Mouse (Mus musculus): ENCODE data around the gene Klhl34.

Klhl34 gene

DNA sequence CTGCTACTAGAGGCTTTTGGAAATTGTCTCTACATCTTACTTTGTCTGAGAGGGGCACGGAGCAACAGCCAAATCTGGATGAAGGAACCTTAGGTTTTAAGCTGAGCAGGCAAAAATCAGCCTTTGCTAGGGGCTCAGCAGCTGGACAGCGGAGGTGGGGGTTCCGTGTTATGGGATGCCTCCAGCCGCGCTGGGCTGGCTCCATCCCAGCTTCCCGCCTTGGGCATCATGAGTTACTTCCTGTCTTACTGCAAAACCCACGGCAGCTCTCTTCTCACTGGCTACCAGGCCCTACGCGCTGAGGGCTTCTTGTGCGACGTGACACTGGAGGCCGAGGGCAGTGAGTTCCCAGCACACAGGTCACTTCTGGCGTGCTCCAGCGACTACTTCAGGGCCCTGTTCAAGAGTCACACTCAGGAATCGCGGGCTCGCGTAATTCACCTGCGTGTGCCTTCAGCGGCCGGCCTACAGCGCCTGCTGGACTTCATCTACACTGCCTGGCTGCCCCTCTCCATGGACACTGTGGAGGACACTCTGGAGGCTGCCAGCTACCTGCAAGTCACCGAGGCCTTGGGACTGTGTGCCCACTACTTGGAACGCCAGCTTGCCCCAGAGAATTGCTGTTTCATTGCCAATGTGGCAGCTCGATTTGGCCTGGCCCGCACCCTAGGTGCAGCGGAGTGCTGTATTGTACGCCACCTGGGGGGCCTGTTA lies at the start of gene Klhl34:
Gene Klhl34 (plus strand): TSS at position 229 of the 714 bp plus-strand sequence.
- peak in 1 of 2 experiments; percentile 8 for DNase-seq (ENCODE audit: low spot score in 2 of 2)

DNA sequence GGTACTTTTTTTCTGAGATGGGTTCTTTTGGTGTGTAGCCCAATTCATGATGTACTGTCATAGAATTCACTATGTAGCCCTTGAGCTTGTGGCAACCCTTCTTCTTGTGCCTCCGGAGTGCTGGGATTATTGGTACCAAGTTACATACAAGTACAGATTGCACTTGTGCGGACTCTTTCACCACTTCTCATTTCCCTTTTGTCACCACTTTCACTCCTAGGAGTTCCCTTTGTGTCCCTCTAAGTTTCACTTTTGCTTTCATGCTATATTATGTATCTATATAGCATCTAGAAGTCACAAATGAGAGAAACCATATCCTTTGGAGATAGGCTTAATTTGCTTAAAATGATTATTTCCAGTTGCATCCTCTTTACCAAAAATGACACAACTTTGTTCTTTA lies 16.6 kb upstream of the Klhl34 start:
- DNase-seq (ENCODE audit: low spot score in 2 of 2) = no peak

DNA sequence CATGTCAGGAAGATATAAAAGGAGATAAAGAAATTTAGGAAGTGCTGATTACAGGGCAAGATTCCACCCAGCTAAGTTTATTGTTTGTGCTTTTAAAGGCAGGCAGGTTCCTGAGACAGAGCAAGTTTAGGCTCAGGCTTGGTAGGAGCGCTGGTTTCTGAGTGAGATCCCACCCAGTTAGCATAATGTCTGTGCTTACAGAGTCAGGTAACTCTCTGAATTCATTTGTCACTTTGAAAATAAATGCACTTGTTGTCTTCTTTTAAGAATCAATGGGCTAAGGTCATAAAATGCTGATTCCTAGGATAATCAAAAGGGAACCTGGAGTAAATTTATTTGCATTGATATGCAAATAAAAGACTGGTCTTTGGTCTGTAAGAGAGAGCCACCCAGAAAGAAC lies 8.5 kb upstream of the Klhl34 start:
- DNase-seq (ENCODE audit: low spot score in 2 of 2) = no peak

DNA sequence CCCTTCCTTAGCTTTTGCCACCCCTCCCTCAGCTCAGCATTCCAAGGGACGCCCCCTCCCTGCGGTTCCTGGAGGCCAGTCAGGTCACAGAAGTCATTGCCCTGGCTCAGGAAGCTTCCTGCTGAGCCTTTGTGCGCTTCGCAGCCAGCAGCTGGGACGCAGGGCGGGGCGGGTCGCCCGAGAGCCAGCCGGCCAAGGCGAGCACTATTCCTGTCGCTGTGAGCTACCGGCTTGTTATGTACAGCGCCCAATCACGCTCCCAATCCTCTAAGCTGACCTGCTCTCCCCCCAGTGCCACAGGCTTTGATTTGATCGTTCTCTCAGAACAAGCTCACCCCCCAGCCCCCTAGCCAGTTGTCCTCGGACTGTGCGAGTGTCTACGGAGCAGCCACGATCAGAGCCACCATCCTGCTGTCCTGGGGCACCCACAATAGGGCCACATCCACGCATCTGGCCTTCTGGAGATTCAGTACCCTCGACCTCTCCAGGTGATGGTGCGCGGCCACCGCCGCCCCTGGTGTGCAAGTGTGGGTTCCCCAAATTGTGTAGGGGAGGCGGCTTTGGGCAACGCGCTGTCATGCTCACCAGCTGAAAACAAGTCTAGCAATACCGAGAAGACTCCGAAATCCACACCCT lies 546 bp upstream of the Klhl34 start:
- DNase-seq (ENCODE audit: low spot score in 2 of 2) = peak in 1 of 2 experiments; percentile 19

DNA sequence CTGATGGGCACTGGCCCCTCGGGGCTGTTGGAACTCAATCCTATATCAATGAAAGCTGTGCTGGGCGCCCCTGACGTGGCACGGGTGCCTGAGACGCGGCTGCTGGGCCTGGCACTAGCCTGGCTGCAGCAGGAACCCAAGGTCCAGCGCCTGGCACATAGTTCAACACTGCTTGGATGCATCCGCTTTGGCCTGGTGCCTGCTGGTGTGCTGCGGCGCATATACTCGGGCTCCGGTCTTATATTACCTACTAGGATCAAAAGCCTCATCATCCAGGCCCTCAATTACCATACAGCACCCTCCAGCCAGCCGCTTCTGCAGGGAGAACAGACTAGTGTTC lies 656 bp downstream of the Klhl34 start:
- peak in 1 of 2 experiments; percentile 9 for DNase-seq (ENCODE audit: low spot score in 2 of 2)

DNA sequence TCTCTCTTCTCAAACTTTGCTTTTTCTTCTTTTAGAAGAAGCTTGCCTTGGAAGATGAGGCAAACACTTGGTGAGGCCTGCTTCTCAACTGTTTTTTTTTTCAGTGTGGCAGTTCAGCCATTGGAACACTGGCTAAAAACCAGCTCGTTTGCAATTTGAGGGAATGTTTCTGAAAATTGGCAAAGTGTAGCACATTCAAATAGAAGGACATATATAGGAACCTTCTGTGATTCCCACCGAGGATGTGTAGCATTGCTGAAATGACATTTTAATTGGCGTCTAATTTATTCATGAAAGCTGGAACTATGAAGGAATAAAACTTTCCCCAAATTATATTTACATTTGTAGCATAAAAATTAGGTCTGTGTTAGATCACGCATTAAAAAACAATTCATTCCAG lies 11.7 kb downstream of the Klhl34 start:
- DNase-seq (ENCODE audit: low spot score in 2 of 2) = no peak
